Mouse (Mus musculus) forebrain, embryonic 11.5 days (tissue): Measurements from ENCODE around the gene Gm11733. TPM values are rescaled to one million over a fixed set of nuclear protein-coding genes. Genes with fewer than 3 reads are reported as not detected.
"Not testable (repeated sequence)": the region's sequence is repeated elsewhere in the genome, so short reads cannot be mapped to it uniquely, and the experiment has no call there.

Experiments used
- ATAC-seq: fragments of 200-750 bp; cut with Nextera tagmentation; replicated peaks from 2 replicates; pipeline ENCODE4 v1.8.0; 2017; ENCODE audit warnings: moderate TSS enrichment; ENCODE audit not compliant: low FRiP score
- DNase-seq: peaks from one replicate; pipeline ENCODE4 v3.0.0-alpha.2; 2017; ENCODE audit warnings: low spot score
- H3K27ac ChIP-seq: fragments of 300-500 bp; sonication (generic); 2 replicates; pipeline ENCODE4 v1.5.1; 2014; ENCODE audit warnings: low read depth, low read length
- H3K27me3 ChIP-seq: fragments of 300-500 bp; sonication (generic); 2 replicates; pipeline ENCODE4 v1.6.1; 2014; ENCODE audit warnings: mild to moderate bottlenecking, low read length, mixed read lengths; ENCODE audit not compliant: control insufficient read depth, insufficient read depth
- H3K36me3 ChIP-seq: fragments of 300-500 bp; sonication (generic); 2 replicates; pipeline ENCODE4 v1.6.1; 2014; ENCODE audit warnings: mild to moderate bottlenecking, low read length, moderate library complexity, mixed read lengths; ENCODE audit not compliant: control insufficient read depth, insufficient read depth
- H3K4me1 ChIP-seq: fragments of 300-500 bp; sonication (generic); replicated peaks from 2 replicates; pipeline ENCODE4 v1.6.1; 2014; ENCODE audit warnings: low read length, mixed read lengths; ENCODE audit not compliant: control insufficient read depth, insufficient read depth
- H3K4me2 ChIP-seq: fragments of 300-500 bp; sonication (generic); 2 replicates; pipeline ENCODE4 v1.6.1; 2014; ENCODE audit warnings: low read depth, mild to moderate bottlenecking, low read length, moderate library complexity, mixed read lengths; ENCODE audit not compliant: severe bottlenecking
- H3K4me3 ChIP-seq: fragments of 300-500 bp; sonication (generic); 2 replicates; pipeline ENCODE4 v1.5.1; 2014; ENCODE audit warnings: low read depth, low read length
- H3K9ac ChIP-seq: fragments of 300-500 bp; sonication (generic); 2 replicates; pipeline ENCODE4 v1.6.1; 2014; ENCODE audit warnings: low read length
- H3K9me3 ChIP-seq: fragments of 300-500 bp; sonication (generic); 2 replicates; pipeline ENCODE4 v1.6.1; 2016; ENCODE audit warnings: low read length, mixed read lengths; ENCODE audit not compliant: control insufficient read depth
- WGBS: fragments of 180-500 bp; shearing (Covaris S2); extraction: QIAGEN DNeasy Blood & Tissue Kit; methylation state at CpG from one replicate; pipeline ENCODE4 v1.1.7; 2014; 5-methylcytosine and 5-hydroxymethylcytosine counted together
- polyA plus RNA-seq: library from polyadenylated mRNA; unstranded; fragments of >200 nt; fragmentation: Nextera tagmentation; extraction: Ambion mirVana; gene quantifications from 2 replicates; pipeline ENCODE4 v1.2.1, GENCODE M21; 2014

Gene Gm11733
- polyA plus RNA-seq, 1 experiment from 2014 or later: not detected

DNA sequence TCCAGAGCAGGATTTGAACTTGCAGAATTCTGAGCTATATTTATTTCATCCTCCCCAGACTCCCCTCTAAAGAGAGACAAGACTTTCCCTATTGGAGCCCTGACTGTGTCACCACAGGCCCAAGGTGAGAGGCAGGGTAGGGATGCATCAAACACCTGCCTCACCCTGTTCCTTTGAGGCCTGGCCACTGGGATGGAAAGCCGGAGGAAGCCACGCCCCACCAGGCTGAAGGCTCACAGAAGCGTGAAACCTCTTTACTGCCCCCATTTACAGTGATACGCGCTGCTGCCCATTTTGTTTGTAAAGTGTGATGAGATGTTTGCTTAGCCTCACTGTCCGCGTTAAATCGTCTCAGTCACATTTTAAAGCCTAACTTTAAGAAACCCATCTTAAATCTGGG lies 25.0 kb upstream of the Gm11733 start:
- WGBS: 4% methylated on average over 8 of the region's 8 CpGs
- H3K27me3 ChIP-seq: peaks cover 6% of the 10 kb centered on the region

GRCm38 (mm10) chr11:117462202-117462864 lies 21.8 kb upstream of the Gm11733 start:
- DNase-seq: no peak
- 17% methylated on average over 16 of the region's 16 CpGs for WGBS
- peaks cover 2% of the 10 kb centered on the region for H3K4me1 ChIP-seq
- H3K4me2 ChIP-seq: 0 out of 2 replicates have a peak overlapping the region, but pooled peaks have one; percentile 6
- no peaks in the 10 kb centered on the region for H3K36me3 ChIP-seq
- peak overlapping the region; percentile 17; the same call in 1 of the 2 replicates for H3K9ac ChIP-seq
- peak; percentile 70 for ATAC-seq
- H3K4me3 ChIP-seq: no peak overlapping the region
- H3K9me3 ChIP-seq: no peaks in the 10 kb centered on the region
- peaks cover 6% of the 10 kb centered on the region for H3K27me3 ChIP-seq
- peak overlapping the region; percentile 52 for H3K27ac ChIP-seq

More for the DNA sequence above, 25.0 kb upstream of the Gm11733 start:
- H3K9ac ChIP-seq: no peak overlapping the region
- no peak overlapping the region for H3K27ac ChIP-seq
- peaks cover 8% of the 10 kb centered on the region for H3K4me1 ChIP-seq
- H3K4me3 ChIP-seq: no peak overlapping the region
- H3K9me3 ChIP-seq: no peaks in the 10 kb centered on the region
- ATAC-seq (no peak), DNase-seq (no peak)
- H3K36me3 ChIP-seq: no peaks in the 10 kb centered on the region
- no peak overlapping the region for H3K4me2 ChIP-seq

DNA sequence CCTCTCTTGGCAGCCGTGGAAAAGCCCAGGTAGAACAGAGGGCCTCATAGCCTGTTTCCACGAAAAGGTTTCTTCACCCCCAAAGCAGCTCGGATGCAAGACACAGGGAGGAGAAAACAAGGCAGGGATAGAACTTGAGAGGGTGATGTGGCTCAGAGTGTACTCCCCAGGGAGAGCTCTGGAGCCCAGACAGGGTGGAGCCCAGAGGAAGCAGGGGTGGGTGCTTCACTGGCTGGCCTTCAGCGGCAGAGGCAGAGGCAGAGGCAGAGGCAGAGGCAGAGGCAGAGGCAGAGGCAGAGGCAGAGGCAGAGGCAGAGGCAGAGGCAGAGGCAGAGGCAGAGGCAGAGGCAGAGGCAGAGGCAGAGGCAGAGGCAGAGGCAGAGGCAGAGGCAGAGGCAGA lies 20.8 kb upstream of the Gm11733 start:
- not testable (repeated sequence) for ATAC-seq, H3K4me2 ChIP-seq, H3K4me3 ChIP-seq, H3K9ac ChIP-seq, H3K36me3 ChIP-seq, H3K4me1 ChIP-seq, DNase-seq, H3K27me3 ChIP-seq, H3K9me3 ChIP-seq, H3K27ac ChIP-seq
- WGBS: 82% methylated on average over 4 of the region's 4 CpGs

DNA sequence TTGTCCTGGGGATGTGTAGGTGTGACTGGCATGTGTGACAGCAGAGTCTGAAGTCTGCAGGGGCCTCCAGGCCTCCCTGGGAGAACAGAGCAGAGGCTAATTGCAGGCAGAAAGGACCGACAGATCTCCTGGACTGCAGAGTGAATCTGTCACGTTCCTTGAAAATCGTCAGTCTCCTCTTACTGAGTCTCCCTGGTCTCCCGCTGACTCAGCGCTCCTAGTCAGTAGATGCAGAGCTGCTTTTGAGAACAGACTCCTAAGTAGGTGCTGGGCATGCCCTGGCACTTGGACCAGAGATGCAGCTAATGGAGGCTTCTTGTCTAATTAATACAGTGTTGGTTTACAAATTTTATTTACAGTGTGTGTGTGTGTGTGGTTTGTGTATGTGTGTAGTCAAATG lies 17.9 kb upstream of the Gm11733 start:
- H3K9me3 ChIP-seq: no peaks in the 10 kb centered on the region
- WGBS: 24% methylated on average over 5 of the region's 5 CpGs
- no peak overlapping the region for H3K4me2 ChIP-seq
- no peaks in the 10 kb centered on the region for H3K36me3 ChIP-seq
- H3K4me3 ChIP-seq: no peak overlapping the region
- no peaks in the 10 kb centered on the region; the same call in 1 of the 2 replicates for H3K4me1 ChIP-seq
- no peak for ATAC-seq
- H3K27ac ChIP-seq: no peak overlapping the region
- no peak for DNase-seq
- no peak overlapping the region for H3K9ac ChIP-seq
- H3K27me3 ChIP-seq: no peaks in the 10 kb centered on the region

- no peak overlapping the region for H3K4me3 ChIP-seq
- 62% methylated on average over 7 of the region's 7 CpGs for WGBS
- H3K4me2 ChIP-seq: no peak overlapping the region
- no peaks in the 10 kb centered on the region for H3K9me3 ChIP-seq
- no peak for ATAC-seq
- H3K9ac ChIP-seq: no peak overlapping the region
- no peak overlapping the region for H3K27ac ChIP-seq
- DNase-seq: no peak
- H3K27me3 ChIP-seq: no peaks in the 10 kb centered on the region
- no peaks in the 10 kb centered on the region; the same call in 1 of the 2 replicates for H3K4me1 ChIP-seq
- no peaks in the 10 kb centered on the region for H3K36me3 ChIP-seq
Measured at GRCm38 (mm10) chr11:117466911-117467310, 17.3 kb upstream of the Gm11733 start.

DNA sequence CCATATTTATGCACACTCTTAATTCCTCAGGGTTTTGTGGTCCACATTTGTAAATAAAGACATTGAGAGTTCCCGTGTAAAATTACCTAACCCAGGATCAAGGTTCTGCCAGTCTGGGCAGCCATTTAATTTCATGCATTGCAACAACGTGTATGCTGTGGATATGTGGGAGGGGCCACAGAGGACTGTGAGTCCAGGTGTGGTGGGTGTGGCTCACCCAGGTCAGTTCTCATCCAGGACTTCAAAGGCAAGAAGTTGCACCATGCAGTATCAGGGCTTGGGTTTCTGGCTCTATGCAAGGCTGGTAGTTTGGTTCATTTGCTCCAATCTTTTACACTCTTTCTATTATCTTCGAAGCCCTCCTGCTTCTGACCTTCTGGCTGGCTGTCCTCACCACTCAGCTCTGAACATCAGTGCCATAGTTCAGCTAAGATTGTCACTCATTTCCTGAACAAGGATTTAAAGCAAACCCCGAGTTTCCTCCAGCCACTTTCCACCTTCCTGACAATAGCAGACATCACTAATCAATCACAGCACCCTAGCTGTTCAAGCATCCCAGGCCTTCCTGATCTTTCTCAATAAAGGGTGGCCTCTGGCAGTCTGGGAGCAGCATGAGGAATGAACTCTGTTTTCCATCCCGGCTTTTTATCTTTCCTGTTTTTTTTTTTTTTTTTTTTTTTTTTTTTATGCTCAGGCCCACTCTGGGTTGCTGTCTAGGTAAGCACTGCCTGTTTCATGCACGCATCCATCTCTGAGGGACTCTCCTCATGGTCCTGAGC lies 15.4 kb upstream of the Gm11733 start:
- no peak overlapping the region for H3K9ac ChIP-seq
- DNase-seq (no peak), ATAC-seq (no peak)
- no peaks in the 10 kb centered on the region; the same call in 1 of the 2 replicates for H3K4me1 ChIP-seq
- H3K36me3 ChIP-seq: no peaks in the 10 kb centered on the region
- no peaks in the 10 kb centered on the region for H3K27me3 ChIP-seq
- WGBS: 62% methylated on average over 6 of the region's 6 CpGs
- no peak overlapping the region for H3K4me2 ChIP-seq
- H3K9me3 ChIP-seq: no peaks in the 10 kb centered on the region
- H3K27ac ChIP-seq: no peak overlapping the region
- H3K4me3 ChIP-seq: no peak overlapping the region

- Histone ChIP-seq H3K27ac (peak overlapping the region; percentile 19; the same call in 1 of the 2 replicates), H3K4me1 (no peaks in the 10 kb centered on the region; the same call in 1 of the 2 replicates), H3K4me2 (no peak overlapping the region), H3K9ac (no peak overlapping the region), H3K9me3 (no peaks in the 10 kb centered on the region), H3K36me3 (no peaks in the 10 kb centered on the region), H3K27me3 (no peaks in the 10 kb centered on the region), H3K4me3 (no peak overlapping the region)
- 70% methylated on average over 5 of the region's 5 CpGs for WGBS
- ATAC-seq: no peak
- DNase-seq: no peak
Measured at GRCm38 (mm10) chr11:117469724-117470123, 14.4 kb upstream of the Gm11733 start.

- Histone ChIP-seq H3K4me2 (no peak overlapping the region), H3K4me1 (no peaks in the 10 kb centered on the region; the same call in 1 of the 2 replicates), H3K4me3 (no peak overlapping the region), H3K27me3 (no peaks in the 10 kb centered on the region), H3K27ac (no peak overlapping the region), H3K9me3 (no peaks in the 10 kb centered on the region), H3K9ac (no peak overlapping the region), H3K36me3 (no peaks in the 10 kb centered on the region)
- WGBS: 89% methylated on average over 12 of the region's 12 CpGs
- ATAC-seq (no peak), DNase-seq (no peak)
Measured at GRCm38 (mm10) chr11:117470586-117471195, 13.5 kb upstream of the Gm11733 start.
